Mouse (Mus musculus): Measurements from ENCODE around the gene Ccr6. TPM values are rescaled to one million over a fixed set of nuclear protein-coding genes. Genes with fewer than 3 reads are reported as not detected.
A peak's percentile ranks its signal among the peaks of the same experiment; 100 is the strongest.
"Not testable (repeated sequence)": the region's sequence is repeated elsewhere in the genome, so short reads cannot be mapped to it uniquely, and the experiment has no call there.

Ccr6 gene
- polyA plus RNA-seq, 1 experiment from 2014 or later: not detected

DNA sequence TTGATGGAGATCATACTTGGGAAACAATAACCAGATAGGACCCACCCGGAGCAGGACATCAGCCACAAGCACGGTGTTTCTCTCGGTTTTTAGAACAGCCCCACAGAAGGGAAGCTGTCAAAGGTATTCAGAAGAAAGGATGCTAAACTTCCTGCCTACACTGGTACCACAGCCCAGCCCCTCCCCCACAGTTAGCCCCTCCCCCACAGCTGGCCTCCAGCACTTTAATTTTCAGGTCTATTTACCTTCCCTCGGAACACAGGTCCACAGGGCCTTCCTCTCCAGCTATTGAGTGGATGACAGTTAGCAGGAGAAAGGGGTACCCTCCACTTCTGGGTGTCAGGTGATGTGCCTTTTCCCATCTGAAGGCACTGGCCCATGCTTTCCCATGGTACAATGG lies 4.7 kb downstream of the Ccr6 start:
- Histone ChIP-seq H3K27ac (no peak overlapping the region), H3K9me3 (no peaks in the 10 kb centered on the region), H3K27me3 (ENCODE audit: poor library complexity, severe bottlenecking) (0 out of 2 replicates have a peak, but pooled peaks cover 5% of the 10 kb centered on the region), H3K4me3 (no peak overlapping the region), H3K36me3 (replicated peaks) (no peaks in the 10 kb centered on the region), H3K4me1 (no peaks in the 10 kb centered on the region)
- 85% methylated on average over 4 of the region's 4 CpGs for WGBS
- DNase-seq (ENCODE audit: extremely low spot score, low spot score): no peak

GRCm38 (mm10) chr17:8241645-8242044 lies 5.8 kb downstream of the Ccr6 start:
- no peaks in the 10 kb centered on the region for H3K9me3 ChIP-seq
- H3K27me3 ChIP-seq (ENCODE audit: poor library complexity, severe bottlenecking): 0 out of 2 replicates have a peak, but pooled peaks cover 5% of the 10 kb centered on the region
- H3K4me3 ChIP-seq: no peak overlapping the region
- H3K36me3 ChIP-seq (replicated peaks): no peaks in the 10 kb centered on the region
- no peaks in the 10 kb centered on the region for H3K4me1 ChIP-seq
- H3K27ac ChIP-seq: no peak overlapping the region
- DNase-seq (ENCODE audit: extremely low spot score, low spot score): no peak
- WGBS: 80% methylated on average over 12 of the region's 12 CpGs

DNA sequence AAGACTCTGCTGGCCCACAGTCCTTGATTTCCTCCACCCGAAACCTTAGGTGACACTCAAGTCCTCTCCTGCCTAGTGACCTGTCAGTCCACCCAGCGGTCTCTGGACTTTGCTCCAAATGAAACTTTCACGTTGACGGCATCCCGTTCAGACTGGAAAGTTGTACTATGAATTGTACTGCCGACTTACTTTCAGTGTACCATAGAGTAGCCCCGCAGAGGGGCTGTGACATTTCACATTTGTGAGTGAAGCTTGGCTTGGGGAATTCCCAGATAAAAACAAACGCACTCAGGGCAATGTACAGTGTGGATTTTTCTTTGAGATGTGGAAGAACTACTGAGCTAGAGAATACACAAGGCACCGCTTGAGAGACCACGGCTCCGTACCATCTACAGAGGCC lies 6.3 kb downstream of the Ccr6 start:
- Histone ChIP-seq H3K27ac (no peak overlapping the region), H3K27me3 (ENCODE audit: poor library complexity, severe bottlenecking) (0 out of 2 replicates have a peak, but pooled peaks cover 5% of the 10 kb centered on the region), H3K4me1 (no peaks in the 10 kb centered on the region), H3K4me3 (no peak overlapping the region), H3K9me3 (no peaks in the 10 kb centered on the region), H3K36me3 (replicated peaks) (no peaks in the 10 kb centered on the region)
- no peak for DNase-seq (ENCODE audit: extremely low spot score, low spot score)
- WGBS: 96% methylated on average over 11 of the region's 11 CpGs

DNA sequence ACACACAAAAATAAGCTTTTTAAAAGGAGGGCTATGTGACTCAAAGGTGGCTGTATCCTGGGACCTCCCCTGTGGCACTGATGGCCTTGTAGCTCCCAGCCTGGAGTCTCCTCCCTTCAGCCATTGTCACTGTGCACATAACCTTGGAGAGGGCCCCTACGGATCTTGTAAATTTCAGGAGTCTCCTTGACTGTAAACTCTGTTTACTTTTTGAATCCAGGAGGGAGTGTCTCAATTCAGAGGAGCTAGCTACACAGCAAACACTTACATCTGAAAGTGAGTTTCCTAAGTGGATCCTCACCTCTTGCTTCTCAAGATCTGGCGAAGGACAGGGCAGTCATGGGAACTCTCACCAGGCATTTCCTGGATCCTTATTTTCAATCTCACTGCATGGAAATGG lies 8.3 kb downstream of the Ccr6 start:
- no peak overlapping the region for H3K4me3 ChIP-seq
- no peaks in the 10 kb centered on the region for H3K9me3 ChIP-seq
- DNase-seq (ENCODE audit: extremely low spot score, low spot score): no peak
- 87% methylated on average over 2 of the region's 2 CpGs for WGBS
- no peaks in the 10 kb centered on the region for H3K36me3 ChIP-seq (replicated peaks)
- no peak overlapping the region for H3K27ac ChIP-seq
- H3K27me3 ChIP-seq (ENCODE audit: poor library complexity, severe bottlenecking): 0 out of 2 replicates have a peak, but pooled peaks cover 5% of the 10 kb centered on the region
- no peaks in the 10 kb centered on the region for H3K4me1 ChIP-seq

GRCm38 (mm10) chr17:8246102-8246754 lies 10.4 kb downstream of the Ccr6 start:
- Histone ChIP-seq H3K36me3 (replicated peaks) (no peaks in the 10 kb centered on the region), H3K4me1 (no peaks in the 10 kb centered on the region), H3K9me3 (no peaks in the 10 kb centered on the region), H3K27ac (no peak overlapping the region), H3K27me3 (ENCODE audit: poor library complexity, severe bottlenecking) (0 out of 2 replicates have a peak, but pooled peaks cover 5% of the 10 kb centered on the region), H3K4me3 (no peak overlapping the region)
- 79% methylated on average over 4 of the region's 4 CpGs for WGBS
- DNase-seq (ENCODE audit: extremely low spot score, low spot score): no peak

DNA sequence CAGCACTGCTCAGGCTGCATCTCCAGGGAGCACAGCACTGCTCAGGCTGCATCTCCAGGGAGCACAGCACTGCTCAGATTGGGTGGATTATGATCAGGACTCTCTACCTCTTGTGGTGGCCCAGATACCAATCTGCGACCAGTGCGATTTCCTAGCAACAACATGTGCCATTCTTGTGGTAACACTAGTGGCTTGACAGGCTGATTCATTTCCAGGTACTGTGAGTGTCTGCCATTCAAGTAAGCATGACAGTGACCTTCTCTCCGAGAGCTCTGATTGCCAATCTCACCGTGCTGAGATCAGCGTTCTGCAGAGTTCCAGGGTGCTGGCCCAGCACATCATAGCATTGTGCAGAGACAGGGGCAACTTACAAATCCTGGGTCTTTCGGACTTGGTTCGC lies 15.9 kb downstream of the Ccr6 start:
- no peak overlapping the region for H3K4me3 ChIP-seq
- no peaks in the 10 kb centered on the region for H3K4me1 ChIP-seq
- no peaks in the 10 kb centered on the region for H3K36me3 ChIP-seq (replicated peaks)
- no peaks in the 10 kb centered on the region for H3K9me3 ChIP-seq
- no peaks in the 10 kb centered on the region for H3K27me3 ChIP-seq (ENCODE audit: poor library complexity, severe bottlenecking)
- DNase-seq (ENCODE audit: extremely low spot score, low spot score): no peak
- H3K27ac ChIP-seq: no peak overlapping the region
- WGBS: 92% methylated on average over 7 of the region's 7 CpGs

DNA sequence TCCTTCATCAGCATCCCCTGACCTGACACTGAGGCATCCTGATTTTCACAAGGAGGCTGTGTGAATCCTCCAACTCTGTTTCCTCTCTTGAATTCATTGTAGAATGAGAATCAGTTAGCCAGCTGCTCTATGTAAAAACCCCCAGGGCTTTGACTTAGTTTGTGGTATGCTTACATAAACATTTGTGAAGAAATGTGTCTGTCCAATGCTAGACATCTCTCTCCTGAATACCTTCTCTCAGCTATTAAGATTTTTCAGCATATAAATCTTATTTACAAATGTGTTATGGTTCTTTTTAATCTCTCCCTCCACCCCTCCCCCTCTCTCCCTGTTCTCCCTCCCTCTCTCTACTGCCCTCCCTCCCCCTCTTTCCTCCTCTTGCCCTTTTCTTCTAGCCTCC lies 18.4 kb downstream of the Ccr6 start:
- Histone ChIP-seq H3K27ac (no peak overlapping the region), H3K4me3 (no peak overlapping the region), H3K36me3 (replicated peaks) (no peaks in the 10 kb centered on the region), H3K27me3 (ENCODE audit: poor library complexity, severe bottlenecking) (no peaks in the 10 kb centered on the region), H3K9me3 (no peaks in the 10 kb centered on the region), H3K4me1 (no peaks in the 10 kb centered on the region)
- DNase-seq (ENCODE audit: extremely low spot score, low spot score): no peak

DNA sequence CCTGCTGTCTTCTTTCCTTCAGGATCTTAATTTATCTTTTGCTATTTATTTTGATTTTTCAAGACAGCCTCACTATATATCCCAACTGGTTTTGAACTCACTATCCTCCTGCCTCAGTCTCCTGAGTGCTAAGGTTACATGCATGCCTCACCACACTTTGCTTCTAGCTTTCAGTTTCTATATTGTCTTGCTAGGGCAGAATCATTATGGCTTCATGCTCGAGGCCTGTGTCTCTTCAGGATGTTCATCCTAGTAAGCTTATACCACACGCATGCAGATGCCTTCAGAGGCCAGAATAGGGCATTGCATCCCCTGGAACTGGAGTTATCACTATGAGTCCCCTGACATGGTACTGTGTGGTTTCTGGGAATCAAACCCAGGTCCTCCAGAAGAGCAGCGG lies 19.1 kb downstream of the Ccr6 start:
- Histone ChIP-seq H3K36me3 (replicated peaks) (no peaks in the 10 kb centered on the region), H3K27ac (no peak overlapping the region), H3K9me3 (no peaks in the 10 kb centered on the region), H3K27me3 (ENCODE audit: poor library complexity, severe bottlenecking) (no peaks in the 10 kb centered on the region), H3K4me1 (no peaks in the 10 kb centered on the region), H3K4me3 (no peak overlapping the region)
- WGBS: 74% methylated on average over 3 of the region's 3 CpGs
- DNase-seq (ENCODE audit: extremely low spot score, low spot score): no peak

DNA sequence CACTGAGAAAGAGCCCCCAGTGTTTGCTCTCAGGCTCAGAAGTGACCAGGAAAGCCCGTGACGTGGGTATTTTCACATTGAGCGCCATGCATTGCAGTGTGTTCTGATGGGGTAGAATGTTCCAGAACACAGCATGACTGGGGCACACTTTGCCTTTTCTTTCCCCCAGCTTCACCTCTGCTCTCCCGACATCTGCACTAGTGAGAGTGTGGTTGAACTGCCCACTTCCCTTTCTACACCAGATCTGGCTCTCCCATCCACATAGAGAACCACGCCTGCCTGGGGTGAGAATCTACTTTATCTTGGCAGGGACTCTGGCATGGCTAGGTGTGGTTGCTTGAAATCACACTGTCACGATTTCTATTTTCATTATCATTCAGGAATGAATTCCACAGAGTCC lies 19.7 kb downstream of the Ccr6 start:
- Histone ChIP-seq H3K4me3 (no peak overlapping the region), H3K27me3 (ENCODE audit: poor library complexity, severe bottlenecking) (no peaks in the 10 kb centered on the region), H3K27ac (no peak overlapping the region), H3K9me3 (no peaks in the 10 kb centered on the region), H3K4me1 (no peaks in the 10 kb centered on the region), H3K36me3 (replicated peaks) (no peaks in the 10 kb centered on the region)
- WGBS: 86% methylated on average over 6 of the region's 6 CpGs
- DNase-seq (ENCODE audit: extremely low spot score, low spot score): no peak

- 77% methylated on average over 8 of the region's 8 CpGs for WGBS
- H3K27me3 ChIP-seq (ENCODE audit: poor library complexity, severe bottlenecking): no peaks in the 10 kb centered on the region
- no peak overlapping the region for H3K27ac ChIP-seq
- H3K36me3 ChIP-seq (replicated peaks): no peaks in the 10 kb centered on the region
- H3K4me3 ChIP-seq: no peak overlapping the region
- DNase-seq (ENCODE audit: extremely low spot score, low spot score): no peak
- no peaks in the 10 kb centered on the region for H3K4me1 ChIP-seq
- no peaks in the 10 kb centered on the region for H3K9me3 ChIP-seq
Measured at GRCm38 (mm10) chr17:8256982-8257381, 21.1 kb downstream of the Ccr6 start.

- H3K4me3 ChIP-seq; H3K4me1 ChIP-seq; H3K27ac ChIP-seq; H3K27me3 ChIP-seq (ENCODE audit: poor library complexity, severe bottlenecking); H3K9me3 ChIP-seq; H3K36me3 ChIP-seq (replicated peaks): not testable (repeated sequence)
- peak; percentile 20 for DNase-seq (ENCODE audit: extremely low spot score, low spot score)
- WGBS: 15% methylated on average over 7 of the region's 7 CpGs
Measured at GRCm38 (mm10) chr17:8264638-8265037, 28.8 kb downstream of the Ccr6 start.

- Histone ChIP-seq H3K27ac (no peak overlapping the region), H3K4me1 (no peaks in the 10 kb centered on the region), H3K27me3 (ENCODE audit: poor library complexity, severe bottlenecking) (peaks cover 9% of the 10 kb centered on the region; the same call in 1 of the 2 replicates), H3K36me3 (replicated peaks) (no peaks in the 10 kb centered on the region), H3K4me3 (no peak overlapping the region), H3K9me3 (no peaks in the 10 kb centered on the region)
- WGBS: 64% methylated on average over 6 of the region's 6 CpGs
- DNase-seq (ENCODE audit: extremely low spot score, low spot score): no peak
Measured at GRCm38 (mm10) chr17:8272054-8272749, 36.4 kb downstream of the Ccr6 start.

- peaks cover 9% of the 10 kb centered on the region; the same call in 1 of the 2 replicates for H3K27me3 ChIP-seq (ENCODE audit: poor library complexity, severe bottlenecking)
- no peak overlapping the region for H3K4me3 ChIP-seq
- 84% methylated on average over 6 of the region's 6 CpGs for WGBS
- DNase-seq (ENCODE audit: extremely low spot score, low spot score): no peak
- H3K4me1 ChIP-seq: no peaks in the 10 kb centered on the region
- H3K27ac ChIP-seq: no peak overlapping the region
- no peaks in the 10 kb centered on the region for H3K9me3 ChIP-seq
- no peaks in the 10 kb centered on the region for H3K36me3 ChIP-seq (replicated peaks)
Measured at GRCm38 (mm10) chr17:8272951-8273350, 37.1 kb downstream of the Ccr6 start.
